ENCODE assay signal across 13 mouse cellular contexts in the genomic region with DNA sequence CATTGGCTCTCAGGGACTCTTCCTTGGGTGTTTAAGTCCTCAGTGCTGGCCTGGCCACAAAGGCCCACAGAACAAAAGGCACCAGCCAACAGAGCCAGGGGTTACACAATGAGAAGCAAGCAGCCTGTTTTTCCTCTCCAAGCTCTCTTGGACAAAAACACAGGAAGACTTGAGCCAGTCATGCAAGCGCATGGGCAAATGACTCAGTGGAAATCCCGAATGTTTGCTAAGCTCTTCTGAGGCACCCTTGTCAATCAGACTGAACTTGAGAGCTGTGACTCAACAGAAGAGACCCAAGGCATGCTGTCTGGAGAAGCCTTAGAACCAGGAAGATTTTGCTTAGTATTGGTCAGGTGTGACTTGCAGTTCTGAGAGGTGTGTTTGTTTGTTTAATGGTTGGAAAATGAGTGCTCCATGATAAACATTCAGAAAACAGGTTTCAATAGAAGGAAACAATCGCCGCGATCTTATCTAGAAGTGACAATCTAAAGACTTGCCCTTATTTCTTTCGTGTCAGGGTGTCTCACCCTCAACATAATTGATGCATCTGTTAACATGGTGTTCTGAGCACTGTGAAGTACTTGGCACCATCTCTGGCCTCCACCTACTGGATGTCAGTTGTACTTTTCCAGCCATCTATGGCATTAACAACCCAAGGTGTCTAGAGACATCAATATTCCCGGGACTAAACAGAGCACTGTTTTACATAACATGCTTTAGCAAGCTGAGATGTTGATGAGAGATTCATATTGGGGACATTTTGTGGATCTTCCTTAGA.
DNase-seq lines count a peak whose midpoint lies in the region; ATAC-seq lines count a peak whose summit lies in the region.
"Had no signal": no experiment of that assay in that cellular context is flagged by ENCODE, and none has a peak within 500 bp of the region (broad histone marks: within the 10 kb centered on the region; RNA-seq: fewer than 3 reads in every experiment).

No protein-coding gene starts in this region.

- peaks cover 4% of the 10 kb centered on the region; the same call in 1 of the 2 replicates for H3K9me3 ChIP-seq in megakaryocyte, embryonic 14.5 days
- H3K9me3 ChIP-seq: forebrain, embryonic 10.5 days; midbrain, embryonic 12.5 days had no signal

- peak overlapping the region; percentile 23 for H3K4me3 ChIP-seq in megakaryocyte, embryonic 14.5 days (replicated peaks)
- H3K4me3 ChIP-seq: forebrain, embryonic 10.5 days; midbrain, embryonic 12.5 days had no signal

- no peaks in the 10 kb centered on the region for H3K27me3 ChIP-seq in megakaryocyte, embryonic 14.5 days (replicated peaks)
- H3K27me3 ChIP-seq: midbrain, embryonic 12.5 days had no signal

- H3K4me1 ChIP-seq in megakaryocyte, embryonic 14.5 days: peaks cover 49% of the 10 kb centered on the region
- H3K4me1 ChIP-seq: forebrain, embryonic 10.5 days; midbrain, embryonic 12.5 days had no signal

- DNase-seq in adrenal gland, adult 2 months: peak; percentile 42
- no peak for DNase-seq in adrenal gland, postnatal 4 days (ENCODE audit: low spot score in 2 of 2)
- DNase-seq in lung, adult 18-20 months: peak; percentile 75 to 85
- DNase-seq in skeletal muscle tissue, adult 2 months (ENCODE audit: low read depth, low spot score): peak; percentile 11
- DNase-seq in MN1 (ENCODE audit: low spot score): no peak
- DNase-seq in embryo, embryonic 10 days (ENCODE audit: low spot score): no peak
- DNase-seq: embryo, embryonic 11 days; kidney, adult 2 months had no signal

- no peak for ATAC-seq in megakaryocyte, adult 5-6 weeks (ENCODE audit: poor library complexity, severe bottlenecking)
- ATAC-seq: activated CD4-positive, CD25-positive, alpha-beta regulatory T cell, adult 4 months had no signal

- H3K36me3 ChIP-seq in megakaryocyte, embryonic 14.5 days (replicated peaks; ENCODE audit: low read length): no peaks in the 10 kb centered on the region
- H3K36me3 ChIP-seq: forebrain, embryonic 10.5 days; midbrain, embryonic 12.5 days had no signal

Comparison
In these comparisons a context has a peak if more than half of its experiments do, and no peak if none do; other contexts are left out.
1. DNase-seq: peak in adrenal gland, adult 2 months (single experiment), lung, adult 18-20 months (2 of 2) and skeletal muscle tissue, adult 2 months (single experiment); none in adrenal gland, postnatal 4 days (0 of 2), MN1 (single experiment) and embryo, embryonic 10 days (single experiment).